Comparison of ENCODE assay signal across 8 mouse cellular contexts in the genomic region with DNA sequence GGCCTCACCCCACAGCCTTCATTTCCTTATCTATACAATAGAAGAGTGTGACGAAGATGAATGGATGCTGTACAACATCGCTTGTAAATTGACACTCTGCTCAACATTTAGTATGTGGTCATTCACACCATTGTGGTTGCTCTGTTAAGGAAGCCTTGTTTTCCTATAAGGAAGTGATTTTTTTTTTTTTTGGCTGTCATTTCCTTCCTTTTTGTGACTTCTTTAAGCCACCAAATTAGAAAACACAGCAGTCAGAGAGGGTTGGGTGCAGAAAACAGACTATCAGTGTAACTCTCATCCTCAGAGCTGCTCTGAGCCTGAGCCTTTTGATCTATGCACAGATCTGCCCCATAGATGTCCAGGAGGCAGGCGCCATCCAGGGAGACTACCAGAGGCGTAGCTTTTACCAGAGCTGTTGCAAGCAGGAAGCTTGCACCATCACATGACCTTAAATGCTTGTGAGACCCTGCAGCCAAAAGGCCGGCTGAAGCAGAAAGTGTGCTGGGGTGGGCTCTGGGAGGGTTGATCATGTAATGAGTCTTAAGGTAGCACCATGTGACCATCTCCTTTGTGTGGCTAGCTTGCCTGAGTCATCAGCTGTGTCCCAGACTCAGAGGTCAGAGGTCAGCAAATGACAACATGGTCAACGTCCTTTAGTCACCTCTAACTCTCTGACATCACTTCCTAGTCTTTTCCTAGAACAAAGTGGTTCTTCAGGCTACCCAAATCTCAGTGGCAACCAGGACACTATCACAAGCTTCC. TPM values are rescaled to one million over a fixed set of nuclear protein-coding genes. Genes with fewer than 3 reads are reported as not detected.
DNase-seq lines count a peak whose midpoint lies in the region; ATAC-seq and TF ChIP-seq lines count a peak whose summit lies in the region.
"Had no signal": no experiment of that assay in that cellular context is flagged by ENCODE, and none has a peak within 500 bp of the region (broad histone marks: within the 10 kb centered on the region; RNA-seq: fewer than 3 reads in every experiment).

No protein-coding gene starts in this region.

- no peak for TF ChIP-seq POLR2A in CH12.LX (IDR thresholded peaks at IDR 0.05; ENCODE audit: low read depth, low read length)

- no peak for TF ChIP-seq EP300 in CH12.LX (IDR thresholded peaks at IDR 0.05; ENCODE audit: low read length)

- no peaks in the 10 kb centered on the region for H3K27me3 ChIP-seq in kidney, postnatal 0 days (ENCODE audit: insufficient read depth, low read length)
- no peaks in the 10 kb centered on the region for H3K27me3 ChIP-seq in CH12.LX (replicated peaks)
- H3K27me3 ChIP-seq in forebrain, embryonic 11.5 days (ENCODE audit: control insufficient read depth, insufficient read depth, low read length) = no peaks in the 10 kb centered on the region
- H3K27me3 ChIP-seq in hindbrain, embryonic 16.5 days (replicated peaks; ENCODE audit: control insufficient read depth, insufficient read depth, low read length) = no peaks in the 10 kb centered on the region

- dilution Hi-C loops in CH12.LX (cut with MboI; ENCODE audit: extremely low pct_ligation_motif_present, extremely low pct_unique_long_range_greater_than_20kb, low sequenced_read_pairs) = no loop called here

- in situ Hi-C loops in CH12.LX (cut with MboI; ENCODE audit: low pct_ligation_motif_present, low pct_unique_long_range_greater_than_20kb, low sequenced_read_pairs) = loop anchor here (10.0 kb wide), 1 partner anchor 76 kb away; no protein-coding TSS in a partner anchor

- peak; percentile 25; the same call in 1 of the 2 replicates for ATAC-seq in kidney, postnatal 0 days (replicated peaks; ENCODE audit: low FRiP score, low read depth)
- ATAC-seq in megakaryocyte progenitor cell, adult 5-6 weeks (replicated peaks; ENCODE audit: poor library complexity) = peak; percentile 85
- ATAC-seq in forebrain, embryonic 11.5 days (replicated peaks; ENCODE audit: low FRiP score) = no peak
- no peak for ATAC-seq in hindbrain, embryonic 16.5 days

- no peak overlapping the region for H3K4me3 ChIP-seq in kidney, postnatal 0 days (replicated peaks; ENCODE audit: low read depth, low read length)
- H3K4me3 ChIP-seq in CH12.LX (replicated peaks in 1 of 3; ENCODE audit: low read depth in 2 of 3, low read length in 2 of 3, poor library complexity in 1 of 3) = no peak overlapping the region
- no peak overlapping the region for H3K4me3 ChIP-seq in forebrain, embryonic 11.5 days (ENCODE audit: low read depth, low read length)
- no peak overlapping the region for H3K4me3 ChIP-seq in hindbrain, embryonic 16.5 days (ENCODE audit: low read length)

- no peak for DNase-seq in kidney, postnatal 0 days (ENCODE audit: low spot score)
- DNase-seq in kidney, adult 11 months = no peak
- no peak for DNase-seq in CH12.LX (ENCODE audit: extremely low read depth)
- DNase-seq in embryo, embryonic 10.5 days (ENCODE audit: low spot score) = peak; percentile 28
- DNase-seq in forebrain, embryonic 11.5 days (ENCODE audit: low spot score) = no peak
- DNase-seq: kidney, postnatal 10 days had no signal

- no peak for TF ChIP-seq RAD21 in CH12.LX (IDR thresholded peaks at IDR 0.05; ENCODE audit: low read depth, low read length)

- TF ChIP-seq CTCF in kidney, postnatal 0 days (IDR thresholded peaks at IDR 0.05; ENCODE audit: low read depth) = no peak
- no peak for TF ChIP-seq CTCF in CH12.LX (conservative IDR thresholded peaks at IDR 0.05 in 1 of 2, IDR thresholded peaks at IDR 0.05 in 1 of 2; ENCODE audit: low read depth in 2 of 2, low read length in 2 of 2)

- WGBS in kidney, postnatal 0 days = 55% methylated on average over 6 of the region's 6 CpGs
- 72% methylated on average over 6 of the region's 6 CpGs for WGBS in forebrain, embryonic 11.5 days
- WGBS in hindbrain, embryonic 16.5 days = 66% methylated on average over 6 of the region's 6 CpGs

- no peak overlapping the region for H3K9ac ChIP-seq in kidney, postnatal 0 days (ENCODE audit: low read depth, low read length)
- H3K9ac ChIP-seq in CH12.LX (ENCODE audit: insufficient read depth, low read depth) = no peak overlapping the region
- H3K9ac ChIP-seq in forebrain, embryonic 11.5 days (ENCODE audit: low read length) = no peak overlapping the region
- no peak overlapping the region for H3K9ac ChIP-seq in hindbrain, embryonic 16.5 days (ENCODE audit: low read depth, low read length)

- no peak overlapping the region for H3K4me2 ChIP-seq in kidney, postnatal 0 days (ENCODE audit: low read length)
- H3K4me2 ChIP-seq in CH12.LX (ENCODE audit: insufficient read depth, low read depth, poor library complexity, severe bottlenecking) = no peak overlapping the region
- H3K4me2 ChIP-seq in forebrain, embryonic 11.5 days (ENCODE audit: low read depth, low read length, severe bottlenecking) = no peak overlapping the region
- no peak overlapping the region for H3K4me2 ChIP-seq in hindbrain, embryonic 16.5 days (ENCODE audit: low read length)

- H3K9me3 ChIP-seq in kidney, postnatal 0 days (replicated peaks; ENCODE audit: low read length) = no peaks in the 10 kb centered on the region
- no peaks in the 10 kb centered on the region for H3K9me3 ChIP-seq in CH12.LX (replicated peaks; ENCODE audit: low read length)
- H3K9me3 ChIP-seq in forebrain, embryonic 11.5 days (ENCODE audit: control insufficient read depth, low read length) = no peaks in the 10 kb centered on the region
- H3K9me3 ChIP-seq in hindbrain, embryonic 16.5 days (ENCODE audit: control insufficient read depth, low read length) = no peaks in the 10 kb centered on the region

- H3K4me1 ChIP-seq in kidney, postnatal 0 days (replicated peaks; ENCODE audit: insufficient read depth, low read length) = peaks cover 7% of the 10 kb centered on the region; the same call in 1 of the 2 replicates
- peaks cover 5 to 15% of the 10 kb centered on the region in 2 experiments; a peak in 3 of 4 replicates for H3K4me1 ChIP-seq in CH12.LX (ENCODE audit: control insufficient read depth in 1 of 2, insufficient read depth in 2 of 2)
- H3K4me1 ChIP-seq in forebrain, embryonic 11.5 days (replicated peaks; ENCODE audit: control insufficient read depth, insufficient read depth, low read length) = no peaks in the 10 kb centered on the region
- H3K4me1 ChIP-seq in hindbrain, embryonic 16.5 days (ENCODE audit: control insufficient read depth, insufficient read depth, low read depth, low read length) = no peaks in the 10 kb centered on the region

- peak overlapping the region; percentile 50; the same call in 1 of the 2 replicates for H3K27ac ChIP-seq in kidney, postnatal 0 days
- H3K27ac ChIP-seq in CH12.LX (ENCODE audit: insufficient read depth, low read depth) = no peak overlapping the region
- no peak overlapping the region for H3K27ac ChIP-seq in forebrain, embryonic 11.5 days (ENCODE audit: low read depth, low read length)
- H3K27ac ChIP-seq in hindbrain, embryonic 16.5 days (ENCODE audit: low read depth, low read length) = no peak overlapping the region

- no peaks in the 10 kb centered on the region for H3K79me2 ChIP-seq in CH12.LX (replicated peaks; ENCODE audit: control insufficient read depth, extremely low read depth, insufficient read depth, poor library complexity, severe bottlenecking)

- no peaks in the 10 kb centered on the region for H3K36me3 ChIP-seq in kidney, postnatal 0 days (ENCODE audit: insufficient read depth, low read length)
- peaks cover 0 to 3% of the 10 kb centered on the region in 2 experiments for H3K36me3 ChIP-seq in CH12.LX (replicated peaks in 1 of 2; ENCODE audit: control insufficient read depth in 1 of 2, insufficient read depth in 1 of 2, low read length in 1 of 2)
- H3K36me3 ChIP-seq in forebrain, embryonic 11.5 days (ENCODE audit: control insufficient read depth, insufficient read depth, low read length) = no peaks in the 10 kb centered on the region
- H3K36me3 ChIP-seq in hindbrain, embryonic 16.5 days (ENCODE audit: control insufficient read depth, insufficient read depth, low read length) = no peaks in the 10 kb centered on the region

TF ChIP-seq in CH12.LX, 34 proteins besides CTCF, POLR2A, EP300 and RAD21:
- TF ChIP-seq MEF2A (IDR thresholded peaks at IDR 0.05; ENCODE audit: borderline replicate concordance, low read depth, low read length) (no peak), GABPA (IDR thresholded peaks at IDR 0.05; ENCODE audit: insufficient replicate concordance, low read depth, low read length) (no peak), ZNF384 (IDR thresholded peaks at IDR 0.05; ENCODE audit: low read depth, low read length) (peak; percentile 59)
TF ChIP-seq in CH12.LX: peak in this region for 1.

RNA-seq across cellular contexts. Expression of a gene that starts 9.2 kb away (rescaled TPM):
- polyA plus RNA-seq in kidney, postnatal 0 days (2015; fragmentation: Nextera tagmentation; extraction: Ambion mirVana) = 2.5 and 2.6 TPM in 2 replicates
- total RNA-seq in CH12.LX (2012; rRNA removed) (7.8 TPM in 2 replicates), CH12.LX (2014; rRNA removed) (6.7 and 6.8 TPM in 2 replicates)
- polyA plus RNA-seq in CH12.LX (2012; ENCODE audit: insufficient read length, low read depth) = 10.5 and 12.6 TPM in 2 replicates
- 22.2 and 25.0 TPM in 2 replicates for total RNA-seq in megakaryocyte progenitor cell, adult 5-6 weeks (2015)
- 15.1 and 16.7 TPM in 2 replicates for total RNA-seq in megakaryocyte progenitor cell, adult 5-6 weeks (2017)
- polyA plus RNA-seq in forebrain, embryonic 11.5 days (2014; fragmentation: Nextera tagmentation; extraction: Ambion mirVana) = 2.5 and 2.9 TPM in 2 replicates
- polyA plus RNA-seq in hindbrain, embryonic 16.5 days (2015; fragmentation: Nextera tagmentation; extraction: Ambion mirVana) = 2.8 and 2.9 TPM in 2 replicates

Comparison
In these comparisons a context has a peak if more than half of its experiments do, and no peak if none do; other contexts are left out.
1. ATAC-seq: peak in kidney, postnatal 0 days (single experiment) and megakaryocyte progenitor cell, adult 5-6 weeks (single experiment); none in forebrain, embryonic 11.5 days (single experiment) and hindbrain, embryonic 16.5 days (single experiment).